Mouse (Mus musculus) induced T-regulatory cell, adult 2 months (primary cell): ENCODE results near the gene Tas2r120.
A peak's percentile ranks its signal among the peaks of the same experiment; 100 is the strongest.
"Not testable (repeated sequence)": the region's sequence is repeated elsewhere in the genome, so short reads cannot be mapped to it uniquely, and the experiment has no call there.

Source experiments
- DNase-seq: peaks from one replicate; pipeline ENCODE4 v3.0.0-alpha.2; 2012; ENCODE audit warnings: low read depth

The Tas2r120 gene

DNA sequence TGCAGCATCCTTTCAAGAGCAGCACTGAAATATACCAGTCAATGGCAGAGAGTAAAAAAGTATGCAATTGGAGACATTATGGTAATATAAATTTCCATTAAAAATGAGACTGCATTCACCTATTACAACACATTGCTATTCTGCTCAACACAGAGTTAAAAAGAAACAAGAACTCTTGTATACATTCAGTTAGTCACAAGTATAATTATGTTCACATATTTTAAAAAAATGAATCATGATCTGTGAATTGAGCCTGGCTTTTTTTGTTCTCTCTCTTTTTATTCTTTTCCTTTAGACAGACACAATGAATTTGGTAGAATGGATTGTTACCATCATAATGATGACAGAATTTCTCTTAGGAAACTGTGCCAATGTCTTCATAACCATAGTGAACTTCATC, at the start of gene Tas2r120:
TSS of gene Tas2r120 (plus strand) at position 301 of the 400 bp plus-strand sequence.
- DNase-seq: no peak

DNA sequence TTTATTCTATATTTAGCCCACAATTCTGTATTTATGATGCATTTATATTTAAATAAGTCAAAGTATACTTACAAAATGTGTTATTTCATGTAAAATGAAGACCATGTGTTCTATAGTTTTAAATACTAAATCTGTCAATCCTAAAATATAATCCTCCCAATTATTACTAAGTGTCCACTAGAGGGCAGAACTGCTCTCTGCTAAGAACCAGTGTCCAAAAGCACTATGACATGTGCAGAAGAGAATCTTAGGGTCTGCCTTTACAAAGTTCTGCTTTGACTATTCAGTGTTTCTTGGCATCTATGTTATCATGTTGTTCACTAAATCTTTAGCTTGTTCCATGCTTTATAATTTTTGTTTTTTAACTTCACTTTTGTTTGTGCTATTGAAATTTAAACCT, 7.4 kb upstream of the Tas2r120 start:
- peak; percentile 12 for DNase-seq

DNA sequence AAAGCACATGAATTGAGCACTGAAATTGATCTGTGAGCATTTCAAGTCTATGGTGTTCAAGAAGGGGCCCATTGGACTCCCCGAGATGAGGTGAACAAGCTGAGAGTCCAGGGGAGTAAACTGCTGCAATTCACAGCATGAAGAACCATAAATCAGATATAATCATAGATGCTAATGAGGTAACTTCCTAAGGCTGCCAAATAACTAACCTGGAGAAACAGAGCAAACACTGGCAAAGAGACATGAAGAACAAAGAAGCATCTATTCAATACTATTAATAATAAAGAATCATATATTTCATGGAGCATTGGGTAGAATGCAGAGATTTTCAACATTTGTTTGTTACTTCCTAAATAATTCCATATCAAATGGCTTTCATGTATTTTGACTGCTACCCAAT, 5.3 kb upstream of the Tas2r120 start, which contains the start of gene A630073D07Rik:
TSS of gene A630073D07Rik (minus strand) at position 101 of the 400 bp plus-strand sequence.
- no peak for DNase-seq

DNA sequence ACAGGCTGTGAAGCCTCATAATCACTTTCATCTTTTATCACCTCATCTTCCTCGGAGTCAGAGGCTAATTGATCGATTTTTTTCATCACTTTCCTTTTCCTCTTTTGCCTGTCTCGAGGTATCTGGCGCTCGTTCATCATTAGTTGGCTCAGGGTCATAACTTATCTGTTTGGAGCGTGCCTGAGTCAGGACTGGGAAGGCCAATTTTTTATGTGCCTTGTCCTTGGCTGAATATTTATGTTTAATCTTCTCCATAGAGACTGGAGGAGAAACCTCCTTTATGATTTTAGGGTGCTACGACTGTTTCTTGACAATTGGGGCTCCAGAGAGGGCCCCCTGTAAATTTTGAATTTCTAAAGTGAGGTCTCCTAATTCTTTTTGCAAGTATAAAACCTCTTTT, 34.8 kb downstream of the Tas2r120 start:
- DNase-seq: not testable (repeated sequence)

DNA sequence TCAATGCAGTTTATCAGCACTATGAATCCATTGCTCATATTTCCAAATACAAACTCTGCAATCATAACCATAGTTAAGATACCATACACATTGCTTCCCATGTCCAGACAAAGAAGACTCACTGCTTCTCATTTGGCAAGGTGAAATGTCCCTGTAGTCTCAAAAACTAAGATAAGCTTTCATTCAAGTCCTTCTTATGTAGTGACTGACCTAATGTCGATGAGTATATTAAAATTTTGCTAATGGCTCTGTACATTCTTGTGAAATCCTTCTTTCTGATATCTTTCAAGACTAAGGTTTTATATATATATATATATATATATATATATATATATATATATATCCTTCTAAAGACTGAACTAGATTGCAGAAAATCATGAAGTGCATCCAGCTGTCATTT, 44.2 kb downstream of the Tas2r120 start, which contains the start of gene Tas2r121:
TSS of gene Tas2r121 (minus strand) at position 101 of the 400 bp plus-strand sequence.
- no peak for DNase-seq
